Mouse (Mus musculus) bone marrow, adult 2 months (tissue): ENCODE measurements around the gene Samhd1.

Experiments used
- CTCF ChIP-seq: fragments of 200-500 bp; IDR thresholded peaks from 2 replicates; pipeline ENCODE4 v1.5.1; 2011; ENCODE audit warnings: low read length, control low read depth; ENCODE audit not compliant: control insufficient read depth, insufficient read depth
- POLR2A ChIP-seq: fragments of 200-500 bp; IDR thresholded peaks from 2 replicates; pipeline ENCODE4 v1.6.1; 2011; ENCODE audit warnings: low read depth, mild to moderate bottlenecking, control low read depth, low read length, borderline replicate concordance; ENCODE audit not compliant: control insufficient read depth

GRCm38 (mm10) chr2:157144132-157144531 lies 9.1 kb upstream of the Samhd1 start:
- TF ChIP-seq CTCF: no peak
- TF ChIP-seq POLR2A: no peak
